Mouse (Mus musculus) heart, postnatal 36 days (tissue): ENCODE results near the gene Banf1. TPM values are rescaled to one million over a fixed set of nuclear protein-coding genes. Genes with fewer than 3 reads are reported as not detected.
A peak's percentile ranks its signal among the peaks of the same experiment; 100 is the strongest.
"Not testable (repeated sequence)": the region's sequence is repeated elsewhere in the genome, so short reads cannot be mapped to it uniquely, and the experiment has no call there.

Experiments used
- DNase-seq, 2 experiments: peaks; one replicate each; pipeline ENCODE4 v3.0.0; 2021 to 2022
- intact Hi-C: fragments of 180-260 bp; cut with DNase I; formaldehyde crosslinking; loops from one replicate; pipeline ENCODE4 v1.15.1; 2025
- total RNA-seq, 2 experiments: library from RNA; stranded (reverse); gene quantifications; 2 replicates each; pipeline ENCODE4 v1.2.3; 2021

Banf1 gene
- total RNA-seq, 2 experiments from 2014 or later, result 126 to 142 TPM

DNA sequence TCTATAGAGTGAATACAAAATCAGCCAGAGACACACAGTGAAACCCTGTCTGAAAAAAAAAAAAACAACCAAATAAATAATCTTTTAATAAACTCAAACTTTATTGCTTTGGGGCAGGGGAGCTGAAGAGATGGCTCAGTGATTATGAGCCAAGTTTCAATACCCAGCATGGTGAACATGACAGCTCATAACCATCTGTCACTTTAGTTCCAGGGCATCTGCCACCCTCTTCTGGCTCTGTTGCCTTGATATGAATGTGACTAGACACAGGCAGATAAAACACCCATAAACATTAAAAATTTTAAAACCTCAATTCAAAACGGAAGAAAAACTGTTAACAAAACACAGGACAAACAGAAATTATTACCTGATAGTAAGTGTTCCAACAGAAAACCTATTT, 10.5 kb upstream of the Banf1 start:
- intact Hi-C loops, result no loop called here
- DNase-seq, result no peak

DNA sequence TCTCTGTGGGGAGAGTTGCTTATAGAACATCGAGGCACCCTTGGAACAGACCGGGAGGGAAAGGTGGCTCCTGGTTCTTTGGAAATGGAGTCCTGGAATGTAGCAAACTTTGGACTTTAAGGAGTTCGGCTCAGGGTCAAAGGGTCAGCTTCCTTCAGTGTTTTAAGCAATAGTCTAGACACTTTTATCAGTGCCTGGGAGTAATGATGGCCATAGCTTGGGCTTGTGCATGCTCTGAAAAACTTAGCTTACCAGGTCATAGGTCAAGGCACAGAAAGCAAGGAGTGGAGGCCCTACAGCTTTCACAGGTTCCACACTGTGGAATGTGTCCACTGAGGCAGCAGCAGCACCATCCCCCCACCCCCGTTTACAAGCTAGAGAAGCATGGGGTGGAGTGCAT, 7.8 kb upstream of the Banf1 start:
- no peak for DNase-seq
- intact Hi-C loops, result no loop called here

DNA sequence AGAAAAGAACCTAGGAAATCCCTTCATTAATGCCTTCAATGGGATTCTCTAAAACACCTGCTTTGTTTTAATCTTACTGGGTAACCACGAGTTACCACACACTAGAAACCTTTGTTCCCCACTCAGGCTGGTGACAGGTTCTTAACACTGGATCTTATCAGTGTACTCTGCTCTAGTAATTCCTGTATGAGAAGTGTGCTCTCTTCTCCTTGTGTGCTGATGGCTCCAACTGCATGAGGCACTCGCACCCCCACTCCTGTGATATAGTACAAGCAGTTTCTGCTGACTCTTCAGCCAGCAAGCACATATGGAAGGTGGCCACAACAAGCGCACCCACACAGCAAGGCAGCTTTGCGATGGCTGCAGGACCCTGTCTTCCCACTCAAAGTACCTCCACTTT, 7.2 kb upstream of the Banf1 start:
- intact Hi-C loops, result no loop called here
- DNase-seq, result no peak

DNA sequence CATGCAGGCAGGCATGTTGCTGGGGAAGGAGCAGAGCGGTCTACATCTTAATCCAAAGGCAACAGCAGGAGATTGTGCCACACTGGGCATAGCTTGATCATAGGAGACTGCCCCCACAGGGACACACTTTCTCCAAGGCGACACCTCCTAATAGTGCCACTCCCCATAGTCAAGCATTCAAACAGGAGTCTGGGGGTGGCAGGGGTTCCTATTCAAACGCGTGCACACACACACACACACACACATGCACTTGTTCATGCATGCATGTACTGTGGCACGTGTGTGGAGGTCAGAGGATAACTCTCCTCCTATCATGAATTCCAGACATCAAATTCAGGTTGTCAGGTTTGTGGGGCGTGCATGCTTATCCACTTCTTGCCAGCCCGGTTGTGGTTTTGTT, 5.8 kb upstream of the Banf1 start:
- intact Hi-C loops, result no loop called here
- no peak for DNase-seq

DNA sequence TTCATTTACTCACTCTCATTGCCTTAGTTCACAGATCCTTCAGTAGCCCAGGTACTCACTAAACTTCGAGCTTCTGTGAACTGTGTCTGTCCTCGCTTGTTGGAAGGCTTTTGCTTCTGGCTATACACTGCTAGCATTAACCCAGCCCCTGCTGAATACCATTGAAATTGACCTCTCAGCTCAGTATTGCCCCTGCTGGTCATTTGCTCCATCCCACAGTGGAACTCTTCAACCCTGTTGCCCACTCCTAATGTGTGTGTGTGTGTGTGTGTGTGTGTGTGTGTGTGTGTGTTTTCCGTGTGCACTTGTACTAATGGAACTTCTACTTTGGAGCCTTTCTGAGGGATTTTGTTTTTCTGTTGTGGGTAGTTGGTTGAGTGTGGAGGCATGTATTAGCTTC, 4.0 kb upstream of the Banf1 start:
- DNase-seq, result no peak
- intact Hi-C loops, result no loop called here

DNA sequence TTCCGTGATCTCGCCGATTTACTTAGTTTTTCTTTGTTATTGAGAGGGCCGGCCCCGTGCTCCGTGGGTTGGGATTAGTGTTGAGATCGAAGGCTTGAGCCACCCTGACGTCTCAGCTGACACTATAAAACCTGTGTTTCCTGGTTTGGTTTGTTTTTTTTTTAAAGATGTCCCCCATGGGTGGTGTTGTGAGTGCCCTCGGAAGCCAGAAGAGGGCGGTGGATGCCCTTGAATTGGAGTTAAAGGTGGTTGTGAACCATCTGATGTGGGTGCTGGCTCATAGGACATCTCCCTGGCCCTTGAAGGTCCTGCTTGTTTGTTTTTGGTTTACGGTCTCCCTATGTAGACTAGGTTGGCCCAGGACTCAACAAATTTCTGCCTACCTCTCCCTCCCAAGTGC, 487 bp upstream of the Banf1 start:
- intact Hi-C loops, result loop anchor here (2.0 to 5.0 kb wide), 3 partner anchors 57 to 120 kb away; partner anchors contain the start of genes AI837181, Drap1, Mus81 and Sf3b2
- DNase-seq, result no peak

DNA sequence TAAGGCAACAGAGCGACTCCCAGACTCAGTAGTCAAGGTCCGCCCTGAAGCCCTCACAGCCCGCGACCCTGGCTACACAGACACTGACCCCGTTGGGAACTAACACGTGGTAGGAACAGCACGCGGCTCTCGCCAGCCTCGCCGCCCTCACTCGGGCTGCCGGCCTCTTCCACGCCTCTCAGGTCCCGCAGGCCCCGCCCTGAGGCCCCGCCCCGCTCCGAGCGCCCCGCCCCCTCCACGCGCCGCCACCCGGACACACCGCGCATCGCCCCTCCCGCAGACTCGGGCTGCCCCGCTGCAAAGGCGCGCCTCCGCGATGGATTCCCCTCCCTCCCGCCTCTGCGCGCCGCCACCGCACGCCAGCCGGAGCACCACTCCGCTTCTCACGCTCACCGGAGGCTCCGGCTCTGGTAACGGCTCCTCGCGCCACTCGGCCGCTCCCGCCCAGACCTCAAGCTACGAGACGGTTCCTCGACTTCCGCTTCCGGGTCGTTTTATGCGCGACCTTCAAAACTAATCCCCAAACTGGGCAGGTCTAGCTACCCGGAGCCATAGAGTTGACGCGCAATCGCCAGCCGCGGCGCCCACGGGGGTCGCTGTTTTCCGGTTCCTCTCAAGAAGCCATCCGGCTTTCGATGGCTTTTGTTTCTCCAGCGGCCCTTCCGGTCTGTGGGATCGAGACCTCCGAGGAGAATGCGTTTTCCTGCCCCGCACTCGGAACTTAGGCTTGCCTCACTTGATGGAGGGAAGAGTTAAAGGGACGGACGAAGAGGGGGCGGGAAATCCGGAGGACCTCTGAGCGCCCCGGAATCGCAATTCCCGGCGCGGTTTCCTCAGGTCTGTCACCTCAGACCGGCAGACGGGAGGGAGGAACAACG, 554 bp downstream of the Banf1 start, which contains the start of gene Eif1ad:
TSS of gene Eif1ad (plus strand) at position 567 of the 878 bp plus-strand sequence.
- peak; percentile 95 to 99 for DNase-seq
- intact Hi-C loops, result loop anchor here (1.0 to 5.0 kb wide), 4 partner anchors 22 to 121 kb away; partner anchors contain the start of genes AI837181, Drap1, Mus81 and Sart1

DNA sequence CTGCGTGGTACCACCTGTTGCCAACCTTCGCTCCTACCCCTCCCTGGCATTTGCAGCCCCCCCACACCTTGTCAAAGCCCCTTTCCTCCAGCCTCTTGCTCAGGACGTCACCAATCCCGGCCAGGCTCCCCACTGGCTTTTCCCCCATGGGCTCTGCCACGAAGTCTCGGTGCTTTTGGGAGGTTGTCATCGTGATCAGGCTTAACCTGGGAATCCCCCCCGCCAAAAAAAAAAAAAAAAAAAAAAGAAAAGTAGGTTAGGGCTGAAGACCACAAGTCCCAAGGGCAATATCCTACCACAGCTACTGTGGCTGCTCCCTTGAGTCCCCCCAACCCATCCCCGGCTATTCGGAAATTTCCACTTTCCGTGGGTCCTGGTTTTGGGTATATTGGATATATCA, 1.2 kb downstream of the Banf1 start:
- no peak for DNase-seq
- intact Hi-C loops, result loop anchor here (1.0 to 5.0 kb wide), 4 partner anchors 23 to 122 kb away; partner anchors contain the start of genes AI837181, Drap1, Mus81 and Sart1

DNA sequence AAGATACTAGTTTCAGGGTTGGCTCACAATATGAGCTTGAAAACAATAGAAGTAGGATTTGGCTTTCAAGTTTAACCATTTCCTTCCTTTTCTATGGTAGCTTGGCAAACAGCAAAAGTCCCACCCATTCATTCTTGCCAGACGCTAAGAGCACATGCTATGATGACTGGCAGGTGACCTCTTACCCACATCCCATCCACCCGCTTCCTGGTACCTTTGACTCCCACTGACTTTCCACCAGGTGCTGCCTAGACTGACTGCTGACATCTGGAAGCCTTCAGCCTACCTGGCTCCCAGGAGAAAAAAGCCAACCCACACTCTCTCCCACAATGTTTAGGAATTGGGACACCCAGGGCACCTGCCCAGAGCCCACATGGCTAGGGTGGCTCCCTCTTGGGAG, 2.8 kb downstream of the Banf1 start:
- intact Hi-C loops, result no loop called here
- DNase-seq, result no peak

DNA sequence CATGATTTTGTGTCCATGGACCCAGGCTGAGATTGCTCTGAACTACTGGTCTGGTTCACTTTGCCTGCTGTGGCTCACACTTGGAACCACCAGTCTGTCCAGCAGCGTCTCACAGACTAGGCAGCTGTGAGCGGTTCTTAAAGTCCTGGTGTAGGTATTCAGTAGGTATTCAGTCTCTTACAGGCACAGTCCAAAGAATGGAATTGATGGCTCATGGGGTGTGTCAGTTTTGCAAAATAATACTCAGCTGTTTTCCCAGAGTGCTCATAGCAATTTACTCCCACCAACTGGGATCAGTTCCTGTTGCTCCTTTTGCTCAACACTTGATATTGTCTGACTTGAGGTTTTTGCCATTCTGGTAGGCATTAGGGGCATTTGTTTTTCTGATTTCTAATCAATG, 4.8 kb downstream of the Banf1 start:
- intact Hi-C loops, result no loop called here
- no peak for DNase-seq

DNA sequence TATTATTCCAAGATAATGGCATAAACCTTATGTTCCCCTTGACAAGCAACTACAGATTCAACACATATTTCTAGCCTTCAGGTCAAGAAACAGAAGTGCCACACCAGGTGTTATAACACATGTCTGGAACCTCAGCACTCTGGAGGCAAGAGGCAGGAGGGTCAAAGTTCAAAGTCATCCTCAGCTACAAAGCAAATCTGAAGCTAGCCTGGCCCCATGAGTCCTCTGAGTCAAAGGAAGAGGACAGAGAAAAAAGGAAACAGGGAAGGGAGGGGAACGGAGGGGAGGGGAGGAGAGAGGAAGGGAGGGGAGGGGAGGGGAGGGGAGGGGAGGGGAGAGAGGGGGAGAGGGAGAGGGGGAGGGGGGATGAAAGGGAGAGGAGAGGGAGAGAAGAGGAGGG, 10.9 kb downstream of the Banf1 start:
- intact Hi-C loops, result no loop called here

DNA sequence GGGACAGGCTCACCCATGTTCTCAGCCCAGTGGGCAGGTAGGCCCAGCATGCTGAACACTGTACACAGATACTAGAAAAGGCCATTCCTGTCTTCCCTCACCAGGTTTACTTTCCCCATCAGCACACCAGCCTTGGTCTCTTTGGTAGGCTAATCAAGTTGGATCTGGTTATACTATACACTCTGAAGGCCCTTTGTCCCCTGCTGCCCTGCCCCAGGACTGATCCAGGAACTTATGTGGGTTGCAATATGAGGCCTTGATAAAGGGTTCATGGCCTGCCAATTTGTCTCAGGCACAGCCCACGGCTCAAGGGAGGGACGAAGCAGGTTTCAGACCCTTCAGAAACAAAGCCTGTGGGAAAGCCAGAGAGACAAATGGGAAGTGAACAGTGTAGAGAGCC, 13.4 kb downstream of the Banf1 start:
- intact Hi-C loops, result no loop called here
- no peak for DNase-seq

More for the DNA sequence above, 10.9 kb downstream of the Banf1 start:
- no peak for DNase-seq

DNA sequence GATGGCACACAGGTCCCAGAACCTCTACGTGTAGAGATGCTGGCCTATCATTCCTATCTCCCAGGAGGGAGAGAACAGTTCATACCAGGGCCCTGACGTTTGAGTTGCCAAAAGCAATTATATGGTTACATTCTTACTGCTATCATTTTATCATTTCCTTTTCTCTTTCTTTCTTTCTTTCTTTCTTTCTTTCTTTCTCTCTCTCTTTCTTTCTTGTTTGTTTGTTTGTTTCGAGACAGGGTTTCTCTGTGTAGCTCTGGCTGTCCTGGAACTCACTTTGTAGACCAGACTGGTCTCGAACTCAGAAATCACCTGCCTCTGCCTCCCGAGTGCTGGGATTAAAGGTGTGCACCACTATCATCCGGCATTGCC, 17.5 kb downstream of the Banf1 start, which contains the start of gene Cst6:
TSS of gene Cst6 (minus strand) at position 73 of the 372 bp plus-strand sequence.
- intact Hi-C loops, result loop anchor here (2.0 to 5.0 kb wide), 2 partner anchors 49 to 152 kb away; no protein-coding TSS in a partner anchor
- not testable (repeated sequence) for DNase-seq

DNA sequence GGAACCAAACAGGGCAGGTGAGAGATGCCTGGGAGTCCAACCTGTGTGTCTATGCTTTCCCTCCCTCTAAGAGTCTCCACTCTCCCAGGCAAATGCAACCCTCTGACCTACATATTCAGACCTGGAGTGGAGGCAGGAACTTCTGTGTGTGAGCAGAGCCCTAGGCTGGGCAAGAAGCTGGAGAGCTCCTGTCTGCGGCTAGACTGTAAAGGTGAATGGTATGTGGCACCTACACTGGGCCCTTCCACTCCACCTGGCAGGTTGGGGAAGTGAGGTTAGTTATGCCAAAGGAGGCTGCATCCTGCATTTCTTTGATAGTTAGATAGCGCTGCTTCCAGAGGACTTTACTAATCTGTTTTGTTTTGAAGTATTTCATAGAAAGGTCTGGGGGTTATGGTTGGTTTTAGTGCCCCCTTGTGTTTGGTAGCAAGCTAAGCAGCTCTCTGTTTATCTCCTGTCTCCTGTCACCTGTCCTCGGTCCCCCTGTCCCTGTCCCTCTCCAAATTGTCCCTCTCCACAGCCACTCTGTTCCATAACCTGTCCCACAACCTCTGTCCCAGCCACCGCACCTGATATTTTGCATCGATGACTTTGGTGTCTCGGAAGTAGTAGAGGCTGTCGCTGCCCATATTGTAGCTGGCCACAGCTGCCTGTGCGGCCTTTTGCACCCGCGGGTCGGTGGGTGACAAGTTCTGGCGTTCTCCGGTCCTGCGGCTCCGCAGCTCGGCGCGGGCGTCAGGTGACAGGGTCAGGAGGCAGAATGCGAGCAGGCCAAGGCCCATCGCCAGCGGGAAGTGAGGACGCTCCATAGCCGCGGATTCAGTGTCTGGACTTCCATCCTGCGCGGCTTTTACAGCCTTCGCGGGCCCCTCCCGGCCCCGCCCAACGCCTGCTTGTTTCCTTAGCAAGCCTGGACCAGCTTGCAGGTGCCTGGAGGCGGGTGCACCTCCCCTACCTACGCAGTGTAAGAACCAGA, 18.2 kb downstream of the Banf1 start:
- intact Hi-C loops, result loop anchor here (1.0 to 5.0 kb wide), 3 partner anchors 12 to 152 kb away; no protein-coding TSS in a partner anchor
- peak; percentile 26 to 50 for DNase-seq

DNA sequence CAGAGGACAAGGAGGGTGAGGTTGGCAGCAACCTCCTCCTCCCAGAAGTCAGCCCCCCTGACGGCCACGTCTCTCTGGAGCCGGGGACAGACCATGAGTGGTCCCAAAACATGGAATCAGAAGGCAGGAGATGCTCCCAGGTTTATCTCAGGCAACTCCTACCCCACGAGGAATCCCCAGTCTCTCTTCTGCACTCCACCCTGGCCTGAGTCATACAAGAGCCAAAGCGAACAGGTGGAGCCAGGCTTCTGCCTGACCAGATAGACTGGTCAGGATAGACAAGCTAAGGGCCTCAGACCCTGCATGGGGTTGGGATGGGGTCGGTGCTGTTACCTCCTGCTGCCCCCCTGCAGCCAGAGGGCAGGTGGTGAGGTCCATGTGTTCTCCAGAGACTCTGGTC, 18.9 kb downstream of the Banf1 start:
- DNase-seq, result no peak
- intact Hi-C loops, result loop anchor here (1.0 to 5.0 kb wide), 3 partner anchors 11 to 151 kb away; no protein-coding TSS in a partner anchor

DNA sequence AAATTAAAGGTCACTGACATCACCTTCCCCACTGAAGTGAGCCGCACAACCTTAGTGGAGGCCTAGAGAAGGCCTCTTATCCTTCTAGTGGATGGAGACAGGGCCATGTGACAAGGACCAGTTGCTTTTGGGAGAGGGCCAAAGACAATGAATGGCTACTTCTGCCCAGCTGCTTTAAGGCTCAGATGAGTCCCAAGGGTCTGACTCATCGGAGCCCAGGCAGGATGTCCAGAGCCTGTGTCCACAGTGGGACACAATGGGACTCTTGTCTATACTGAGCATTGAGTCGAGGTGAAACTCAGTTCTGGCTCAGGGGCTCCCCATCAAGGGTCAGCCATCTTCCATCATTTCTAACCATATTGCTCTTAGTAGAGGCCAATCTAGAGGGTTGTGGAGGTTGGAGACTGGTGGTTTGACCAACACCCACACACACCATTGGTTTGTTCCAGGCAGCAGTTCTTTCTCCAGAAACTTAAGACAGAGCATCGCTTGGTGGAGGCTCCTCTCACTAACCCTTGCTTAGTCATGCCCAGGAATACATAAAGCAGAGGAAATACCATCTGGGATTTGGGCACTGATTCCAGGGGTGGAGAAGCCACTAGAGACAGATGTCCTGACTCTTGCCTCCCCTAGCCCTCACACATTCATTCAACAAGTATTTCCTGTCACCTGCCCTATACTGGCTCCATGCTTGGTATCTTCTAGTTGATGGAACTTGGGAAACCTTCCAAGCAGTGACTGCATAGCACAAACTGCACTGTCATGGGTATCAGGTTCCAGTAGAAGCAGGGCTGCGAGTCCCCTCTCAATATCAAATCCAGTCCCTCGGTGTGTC, 21.5 kb downstream of the Banf1 start:
- intact Hi-C loops, result loop anchor here (5.0 kb wide), 1 partner anchor 148 kb away; no protein-coding TSS in a partner anchor
- peak; percentile 34 to 53 for DNase-seq

DNA sequence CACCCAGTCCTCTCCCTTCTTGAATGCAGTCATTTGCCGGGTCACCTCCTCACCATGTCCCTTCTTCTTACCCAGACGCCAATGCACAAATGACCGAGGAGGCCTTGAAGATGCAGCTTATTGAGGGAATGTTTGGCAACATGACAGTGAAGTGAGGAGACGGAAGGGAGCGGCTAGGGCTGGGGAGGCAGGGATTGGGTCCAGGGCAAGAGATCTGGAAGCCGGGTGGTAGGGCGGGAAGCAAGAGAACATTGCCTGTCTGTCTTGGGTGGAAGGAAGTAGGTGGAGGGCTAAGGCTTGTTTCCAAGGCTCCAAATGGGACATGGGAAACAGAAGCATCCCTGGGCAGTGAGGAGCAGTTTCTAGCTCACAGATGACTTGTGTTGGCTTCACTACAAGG, 25.6 kb downstream of the Banf1 start:
- DNase-seq, result peak; percentile 25 to 31
- intact Hi-C loops, result no loop called here

DNA sequence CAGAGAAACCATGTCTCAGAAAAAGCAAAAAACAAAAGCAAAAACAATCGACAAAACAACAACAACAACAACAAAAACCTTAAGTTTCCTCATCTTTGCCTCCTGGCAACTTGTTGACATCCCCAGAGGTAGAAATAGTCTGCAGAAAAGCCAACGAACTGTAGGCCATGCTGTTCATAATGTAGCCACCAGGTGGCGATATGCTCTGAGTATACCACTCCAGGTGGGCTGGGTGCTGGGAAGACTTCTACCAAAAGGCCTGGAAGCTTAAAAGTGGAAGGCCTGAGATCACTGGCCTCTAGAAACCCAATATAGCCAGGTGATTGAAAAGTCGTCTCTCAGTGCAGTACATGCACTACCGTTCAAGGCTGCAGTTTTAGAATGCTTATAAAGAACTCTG, 29.0 kb downstream of the Banf1 start:
- intact Hi-C loops, result loop anchor here (1.0 to 5.0 kb wide), 3 partner anchors 10 to 89 kb away; partner anchors contain the start of gene AI837181

DNA sequence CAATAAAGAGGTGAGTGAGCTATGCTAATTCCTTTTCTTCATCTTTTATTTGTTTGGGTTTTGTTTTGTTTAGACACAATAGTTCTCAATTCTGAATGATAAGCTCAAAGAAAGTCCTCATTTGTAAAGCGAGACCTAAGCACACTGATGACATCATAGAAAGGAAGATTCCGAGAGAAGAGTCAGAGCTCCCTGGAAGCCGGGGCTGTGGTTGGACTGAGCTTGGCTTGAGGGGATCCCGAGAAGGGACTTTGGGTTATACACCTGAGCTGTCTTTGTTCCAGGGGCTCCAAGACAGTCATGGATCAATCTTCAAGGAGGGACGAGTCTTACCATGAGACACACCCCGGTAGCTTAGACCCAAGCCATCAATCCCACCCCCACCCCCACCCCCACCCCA, 31.5 kb downstream of the Banf1 start, which contains the start of gene Catsper1:
TSS of gene Catsper1 (plus strand) at position 301 of the 400 bp plus-strand sequence.
- intact Hi-C loops, result loop anchor here (5.0 kb wide), 1 partner anchor 92 kb away; the partner anchor contains the start of gene AI837181
- no peak for DNase-seq

More for the DNA sequence above, 29.0 kb downstream of the Banf1 start:
- peak; percentile 80 to 86 for DNase-seq
